Comparison of ENCODE assay signal across 8 mouse cellular contexts in genomic region chr15:96698658-96699448, GRCm38 (mm10). TPM values are rescaled to one million over a fixed set of nuclear protein-coding genes. Genes with fewer than 3 reads are reported as not detected.
DNase-seq lines count a peak whose midpoint lies in the region; ATAC-seq and TF ChIP-seq lines count a peak whose summit lies in the region.

No protein-coding gene starts in this region.

- no peak for TF ChIP-seq CTCF in intestine, postnatal 0 days (IDR thresholded peaks at IDR 0.05; ENCODE audit: low read depth)

- under 1% methylated on average over 101 of the region's 101 CpGs for WGBS in embryonic facial prominence, embryonic 10.5 days
- 1% methylated on average over 86 of the region's 101 CpGs for WGBS in intestine, postnatal 0 days
- WGBS in limb, embryonic 10.5 days = under 1% methylated on average over 101 of the region's 101 CpGs
- under 1% methylated on average over 84 of the region's 101 CpGs for WGBS in midbrain, embryonic 11.5 days

- H3K27me3 ChIP-seq in embryonic facial prominence, embryonic 10.5 days (replicated peaks; ENCODE audit: low read depth, poor library complexity, severe bottlenecking) = no peaks in the 10 kb centered on the region
- H3K27me3 ChIP-seq in intestine, postnatal 0 days (replicated peaks; ENCODE audit: control insufficient read depth, insufficient read depth, low read length) = no peaks in the 10 kb centered on the region
- H3K27me3 ChIP-seq in limb, embryonic 10.5 days (ENCODE audit: low read depth, poor library complexity, severe bottlenecking) = 0 out of 2 replicates have a peak, but pooled peaks cover 3% of the 10 kb centered on the region
- H3K27me3 ChIP-seq in midbrain, embryonic 11.5 days (ENCODE audit: control insufficient read depth, insufficient read depth, low read length) = peaks cover 5% of the 10 kb centered on the region; the same call in 1 of the 2 replicates

- H3K27ac ChIP-seq in embryonic facial prominence, embryonic 10.5 days (replicated peaks) = peak overlapping the region; percentile 100
- H3K27ac ChIP-seq in intestine, postnatal 0 days (ENCODE audit: low read depth, low read length) = peak overlapping the region; percentile 99
- H3K27ac ChIP-seq in limb, embryonic 10.5 days = peak overlapping the region; percentile 99
- H3K27ac ChIP-seq in midbrain, embryonic 11.5 days (ENCODE audit: low read depth, low read length) = peak overlapping the region; percentile 98

- H3K4me1 ChIP-seq in embryonic facial prominence, embryonic 10.5 days = peaks cover 39% of the 10 kb centered on the region
- H3K4me1 ChIP-seq in intestine, postnatal 0 days (replicated peaks; ENCODE audit: control insufficient read depth, insufficient read depth, low read length) = peaks cover 17% of the 10 kb centered on the region; the same call in 1 of the 2 replicates
- H3K4me1 ChIP-seq in limb, embryonic 10.5 days = peaks cover 29% of the 10 kb centered on the region
- peaks cover 25% of the 10 kb centered on the region for H3K4me1 ChIP-seq in midbrain, embryonic 11.5 days (ENCODE audit: control insufficient read depth, insufficient read depth, low read length)

- peak overlapping the region; percentile 95 for H3K9ac ChIP-seq in intestine, postnatal 0 days (ENCODE audit: low read depth, low read length)
- peak overlapping the region; percentile 99 for H3K9ac ChIP-seq in midbrain, embryonic 11.5 days (ENCODE audit: low read length)

- no peaks in the 10 kb centered on the region for H3K9me3 ChIP-seq in embryonic facial prominence, embryonic 10.5 days
- H3K9me3 ChIP-seq in intestine, postnatal 0 days (ENCODE audit: control insufficient read depth) = no peaks in the 10 kb centered on the region
- H3K9me3 ChIP-seq in limb, embryonic 10.5 days (replicated peaks) = no peaks in the 10 kb centered on the region
- no peaks in the 10 kb centered on the region for H3K9me3 ChIP-seq in midbrain, embryonic 11.5 days (ENCODE audit: control insufficient read depth, low read length)

- H3K4me3 ChIP-seq in embryonic facial prominence, embryonic 10.5 days = peak overlapping the region; percentile 96
- peak overlapping the region; percentile 95 for H3K4me3 ChIP-seq in intestine, postnatal 0 days (ENCODE audit: low read depth, low read length)
- peak overlapping the region; percentile 74 for H3K4me3 ChIP-seq in limb, embryonic 10.5 days
- peak overlapping the region; percentile 87 for H3K4me3 ChIP-seq in midbrain, embryonic 11.5 days (ENCODE audit: low read depth, low read length)

- H3K4me2 ChIP-seq in intestine, postnatal 0 days (replicated peaks; ENCODE audit: low read depth) = peak overlapping the region; percentile 73
- H3K4me2 ChIP-seq in midbrain, embryonic 11.5 days = peak overlapping the region; percentile 82

- ATAC-seq in granulocyte monocyte progenitor cell, adult 5-6 weeks (replicated peaks; ENCODE audit: poor library complexity, severe bottlenecking) = peak; percentile 50
- peak; percentile 76 for ATAC-seq in intestine, postnatal 0 days
- peak; percentile 89 for ATAC-seq in midbrain, embryonic 11.5 days (ENCODE audit: low FRiP score)

- peaks cover 48% of the 10 kb centered on the region for H3K36me3 ChIP-seq in embryonic facial prominence, embryonic 10.5 days (replicated peaks)
- H3K36me3 ChIP-seq in intestine, postnatal 0 days (ENCODE audit: control insufficient read depth, insufficient read depth) = peaks cover 18% of the 10 kb centered on the region
- peaks cover 49% of the 10 kb centered on the region for H3K36me3 ChIP-seq in limb, embryonic 10.5 days
- peaks cover 26% of the 10 kb centered on the region for H3K36me3 ChIP-seq in midbrain, embryonic 11.5 days (ENCODE audit: control insufficient read depth, insufficient read depth, low read length)

- peak; percentile 88 for DNase-seq in adrenal gland, postnatal 25 days
- peak; percentile 92 for DNase-seq in embryonic facial prominence, embryonic 10.5 days (ENCODE audit: low spot score)
- peak; percentile 89 for DNase-seq in limb, embryonic 10.5 days (ENCODE audit: low spot score)
- DNase-seq in midbrain, embryonic 11.5 days (ENCODE audit: low spot score, missing footprints) = peak; percentile 98
- DNase-seq in right cerebral cortex, postnatal 4 days = peak; percentile 88
- peak; percentile 89 for DNase-seq in yolk sac, embryonic 10.5 days (ENCODE audit: low spot score)

RNA-seq across cellular contexts. Expression of gene Slc38a2, which starts 0.7 kb away (rescaled TPM):
- 150 and 180 TPM in 2 replicates for total RNA-seq in adrenal gland, postnatal 25 days (2021)
- polyA plus RNA-seq in embryonic facial prominence, embryonic 10.5 days (2016; fragmentation: Nextera tagmentation; extraction: Ambion mirVana) = 179 TPM in 2 replicates
- total RNA-seq in granulocyte monocyte progenitor cell, adult 5-6 weeks (2014; fragmentation: Nextera tagmentation) = 89.2 and 112 TPM in 2 replicates
- 84.0 and 92.8 TPM in 2 replicates for total RNA-seq in granulocyte monocyte progenitor cell, adult 5-6 weeks (2017)
- polyA plus RNA-seq in intestine, postnatal 0 days (2015; fragmentation: Nextera tagmentation; extraction: Ambion mirVana) = 27.9 and 28.5 TPM in 2 replicates
- polyA plus RNA-seq in limb, embryonic 10.5 days (2016; fragmentation: Nextera tagmentation; extraction: Ambion mirVana) = 173 and 198 TPM in 2 replicates
- polyA plus RNA-seq in midbrain, embryonic 11.5 days (2014; fragmentation: Nextera tagmentation; extraction: Ambion mirVana) = 211 and 237 TPM in 2 replicates

RNA-seq across cellular contexts. Expression of gene Slc38a1, which starts 56.1 kb away (rescaled TPM):
- total RNA-seq in adrenal gland, postnatal 25 days (2021) = 28.1 and 29.7 TPM in 2 replicates
- polyA plus RNA-seq in embryonic facial prominence, embryonic 10.5 days (2016; fragmentation: Nextera tagmentation; extraction: Ambion mirVana) = 120 and 124 TPM in 2 replicates
- total RNA-seq in granulocyte monocyte progenitor cell, adult 5-6 weeks (2014; fragmentation: Nextera tagmentation) = 93.0 and 110 TPM in 2 replicates
- 63.9 and 67.5 TPM in 2 replicates for total RNA-seq in granulocyte monocyte progenitor cell, adult 5-6 weeks (2017)
- 78.6 and 79.8 TPM in 2 replicates for polyA plus RNA-seq in intestine, postnatal 0 days (2015; fragmentation: Nextera tagmentation; extraction: Ambion mirVana)
- 141 and 149 TPM in 2 replicates for polyA plus RNA-seq in limb, embryonic 10.5 days (2016; fragmentation: Nextera tagmentation; extraction: Ambion mirVana)
- 109 TPM in 2 replicates for polyA plus RNA-seq in midbrain, embryonic 11.5 days (2014; fragmentation: Nextera tagmentation; extraction: Ambion mirVana)

Comparison
In these comparisons a context has a peak if more than half of its experiments do, and no peak if none do; other contexts are left out.
1. Peak in every context shown above with its lines: DNase-seq, ATAC-seq, H3K4me3 ChIP-seq and H3K27ac ChIP-seq.